Mouse (Mus musculus): ENCODE measurements at regions not wholly inside any gene's neighbourhood (a gene's known extent, or its start where the extent isn't known, plus 50 kb on each side); places are given as distances from the start of the nearest gene placed in this dataset.

GRCm38 (mm10) chr9:101610338-101610737 lies 251.3 kb upstream of the 9630041A04Rik start:
- TF ChIP-seq CTCF (IDR thresholded peaks at IDR 0.05; ENCODE audit: extremely low read depth, insufficient read depth, low read length) (no peak), POLR2A (IDR thresholded peaks at IDR 0.05; ENCODE audit: extremely low read depth, insufficient read depth, low read length) (no peak)

Data from cortical plate, adult 2 months (tissue).